Mouse (Mus musculus) left cerebral cortex, adult 8-10 months (tissue): ENCODE results near the gene Fgl2. TPM values are rescaled to one million over a fixed set of nuclear protein-coding genes. Genes with fewer than 3 reads are reported as not detected.

Source experiments
- DNase-seq, 2 experiments: peaks; one replicate each; pipeline ENCODE4 v3.0.0; 2022; ENCODE audit warnings: low spot score in 2 of 2
- total RNA-seq, 4 experiments: library from RNA; stranded (reverse); gene quantifications; 2 replicates each; pipeline ENCODE4 v1.2.4; 2022

Gene Fgl2
- total RNA-seq, 4 experiments from 2014 or later = 1.5 to 3.0 (median 2.0) TPM

DNA sequence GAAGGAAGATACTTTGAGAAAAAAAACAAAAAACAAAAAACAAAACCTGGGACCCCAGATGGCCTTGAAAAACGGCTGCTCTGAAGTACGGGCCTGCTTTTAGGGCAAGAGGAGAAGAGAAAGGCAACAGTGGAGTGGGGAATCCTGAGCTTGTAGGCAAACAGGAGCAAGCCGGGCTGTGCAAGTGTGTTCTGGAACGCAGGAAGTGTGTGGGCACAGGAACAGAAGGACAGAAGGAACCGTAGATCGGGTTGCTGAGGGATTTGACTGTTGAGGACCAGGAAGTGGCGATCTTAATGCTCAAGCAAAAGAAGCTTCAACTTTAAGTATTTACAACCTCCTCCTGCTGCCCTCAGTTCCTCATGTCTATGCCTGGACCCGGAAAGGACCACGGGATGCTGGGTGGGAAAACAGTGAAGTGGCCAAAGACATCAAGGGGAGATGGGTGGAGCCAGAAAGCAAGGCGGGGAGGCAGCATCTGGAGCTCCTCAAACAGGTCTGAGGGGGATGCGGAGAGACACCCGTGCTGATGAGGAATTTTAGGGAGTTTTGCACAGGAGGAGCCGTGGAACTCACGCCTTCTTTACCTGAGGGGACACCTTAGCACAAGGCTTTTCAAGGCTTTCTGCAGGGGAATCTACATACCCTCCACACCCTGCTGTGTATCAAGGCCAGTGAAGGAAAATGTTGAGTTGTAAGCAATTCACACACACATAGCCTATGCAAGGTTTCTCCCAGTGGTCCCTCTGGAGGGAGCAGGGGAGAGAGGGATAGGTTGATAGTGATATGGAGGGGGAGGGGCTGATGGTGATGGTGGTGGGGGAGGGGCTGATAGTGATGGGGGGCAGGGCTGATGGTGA, 11.2 kb downstream of the Fgl2 start:
- no peak for DNase-seq

DNA sequence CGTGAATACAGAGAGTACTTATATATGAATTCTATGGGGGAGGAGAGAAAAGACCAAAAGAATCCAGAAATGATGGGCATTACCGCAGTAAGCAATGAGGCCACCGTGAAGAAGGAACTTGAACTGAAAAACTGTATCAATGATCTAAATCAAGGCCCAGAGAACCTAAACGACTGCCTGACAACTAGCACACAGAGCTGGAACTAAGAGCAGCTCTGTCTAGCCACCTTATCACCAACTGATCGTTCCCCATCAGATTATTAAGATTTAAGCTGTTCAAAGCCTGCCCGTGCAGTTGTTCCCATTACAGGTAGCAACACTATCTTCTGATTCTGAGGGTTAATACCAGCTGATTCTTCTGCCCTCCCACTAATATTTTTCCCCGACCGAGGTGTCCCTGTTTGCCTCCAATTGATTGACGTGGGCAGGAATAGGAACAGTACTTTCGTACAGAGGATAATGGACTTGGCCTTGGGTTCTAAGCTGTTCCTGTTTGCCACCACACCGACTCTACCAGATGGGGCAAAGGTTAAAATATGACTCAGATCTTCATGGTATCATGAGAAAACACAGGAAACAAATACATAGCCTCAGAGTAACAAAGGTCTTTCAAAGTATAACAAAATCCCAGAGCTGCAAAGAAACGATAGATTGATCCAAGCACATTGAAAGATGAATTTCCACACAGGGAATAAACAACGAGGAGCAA, 12.0 kb downstream of the Fgl2 start:
- no peak for DNase-seq

DNA sequence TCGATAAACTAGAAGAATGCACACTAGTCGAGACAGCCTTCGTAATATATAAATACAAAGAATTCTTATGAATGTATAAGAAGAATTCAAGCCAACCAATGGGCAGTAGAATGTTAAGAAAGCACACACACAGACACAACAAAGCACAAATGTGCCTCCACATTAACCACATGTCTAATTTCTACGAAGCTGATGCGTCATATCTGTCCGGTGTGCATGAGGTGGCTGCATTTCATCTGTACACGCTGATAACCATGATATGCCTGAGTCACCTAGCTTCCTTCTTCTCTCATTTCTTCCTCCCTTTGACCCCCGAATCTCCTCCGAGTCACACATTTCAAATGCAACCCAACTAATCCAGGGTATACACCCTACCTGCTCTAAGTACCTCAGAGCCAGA, 12.5 kb downstream of the Fgl2 start:
- DNase-seq = no peak

DNA sequence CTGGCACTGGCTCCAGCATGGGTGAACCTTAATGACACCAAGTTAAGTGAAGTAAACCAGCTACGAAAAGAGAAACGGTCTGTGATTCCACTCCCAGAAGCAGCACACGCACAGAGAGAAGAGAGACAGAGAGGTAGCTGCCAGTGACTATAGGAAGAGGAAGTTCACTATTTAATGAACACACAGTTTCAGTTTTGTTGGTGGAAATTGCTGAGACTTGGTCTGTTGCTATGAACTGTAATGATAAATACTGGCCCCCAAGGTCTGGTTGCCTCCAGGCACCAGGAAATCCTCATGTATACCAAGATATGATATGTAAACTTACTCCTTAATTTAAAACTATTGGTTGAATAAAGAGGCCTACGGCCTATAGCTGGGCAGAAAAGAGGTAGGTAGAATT, 14.0 kb downstream of the Fgl2 start:
- no peak for DNase-seq

DNA sequence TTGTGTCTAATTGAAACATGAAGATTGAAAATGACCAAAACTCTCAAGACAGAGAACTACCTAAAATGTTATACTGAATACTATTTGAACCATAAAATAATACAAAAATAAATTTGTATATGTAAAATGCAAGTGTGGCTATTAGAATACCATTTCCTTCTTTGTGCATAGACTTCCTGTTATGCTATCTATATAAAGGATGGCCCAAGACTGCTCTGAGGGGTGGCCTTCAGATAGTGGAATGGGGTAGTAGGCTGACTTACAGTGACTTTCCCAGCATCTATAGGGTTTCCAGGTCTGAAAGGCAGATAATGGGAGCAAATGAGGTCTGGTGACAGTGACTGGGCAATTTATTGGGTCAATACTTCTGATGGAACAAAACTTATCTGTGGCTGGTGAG, 14.9 kb downstream of the Fgl2 start:
- no peak for DNase-seq

DNA sequence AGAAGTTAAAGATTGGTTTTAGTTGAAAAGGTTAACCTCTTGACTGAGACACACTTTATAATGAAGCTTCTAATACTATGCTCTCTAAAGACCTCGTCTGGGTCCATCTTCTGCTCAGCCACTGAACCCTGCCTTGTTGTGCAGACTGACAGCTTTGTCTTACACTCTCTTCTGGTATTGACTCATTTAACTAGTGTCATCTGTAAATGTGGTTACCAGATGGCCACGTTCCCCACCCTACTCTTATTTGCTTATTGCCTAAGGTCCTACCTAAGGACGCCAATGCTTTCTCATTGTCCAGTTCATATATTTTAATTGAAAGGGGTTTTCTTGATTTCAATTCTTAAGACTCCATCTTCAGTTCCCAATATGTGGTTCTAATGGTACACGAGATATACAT, 16.4 kb downstream of the Fgl2 start:
- no peak for DNase-seq

DNA sequence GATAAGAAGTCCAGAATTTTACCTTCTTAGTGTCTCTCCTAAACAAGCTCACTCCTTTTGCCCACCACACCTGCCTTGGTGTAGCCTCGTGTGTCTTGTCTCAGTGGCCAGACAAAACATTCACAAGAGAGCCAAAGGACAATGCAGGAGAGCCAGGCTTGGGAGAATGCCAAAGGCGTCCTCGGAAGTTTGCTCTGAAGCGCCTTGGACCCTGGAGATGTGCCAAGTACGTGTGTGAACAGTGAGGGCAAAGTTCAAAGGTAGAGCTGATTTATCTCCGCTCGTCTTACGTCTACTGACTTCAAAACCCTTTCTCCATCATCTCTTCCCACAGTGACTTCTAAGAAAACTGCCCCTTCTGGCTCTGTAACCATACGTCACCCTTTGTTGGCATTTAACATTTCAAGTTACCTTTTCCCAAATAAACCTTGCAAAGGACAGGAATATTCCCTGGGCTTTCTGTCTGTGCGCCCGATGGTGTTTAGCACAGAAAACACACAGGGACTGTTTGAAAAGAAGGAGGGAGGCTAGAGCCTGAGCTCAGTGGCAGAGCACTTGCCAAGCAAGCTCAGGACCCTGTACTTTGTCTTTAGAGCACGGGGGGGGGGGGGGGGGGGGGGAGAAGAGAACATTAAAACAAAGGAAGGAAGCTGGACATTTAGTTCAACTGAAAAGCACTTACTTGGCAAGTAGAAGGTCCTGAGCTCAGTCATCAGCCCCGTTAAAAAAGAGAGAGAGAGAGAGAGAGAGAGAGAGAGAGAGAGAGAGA, 19.4 kb downstream of the Fgl2 start:
- no peak for DNase-seq

DNA sequence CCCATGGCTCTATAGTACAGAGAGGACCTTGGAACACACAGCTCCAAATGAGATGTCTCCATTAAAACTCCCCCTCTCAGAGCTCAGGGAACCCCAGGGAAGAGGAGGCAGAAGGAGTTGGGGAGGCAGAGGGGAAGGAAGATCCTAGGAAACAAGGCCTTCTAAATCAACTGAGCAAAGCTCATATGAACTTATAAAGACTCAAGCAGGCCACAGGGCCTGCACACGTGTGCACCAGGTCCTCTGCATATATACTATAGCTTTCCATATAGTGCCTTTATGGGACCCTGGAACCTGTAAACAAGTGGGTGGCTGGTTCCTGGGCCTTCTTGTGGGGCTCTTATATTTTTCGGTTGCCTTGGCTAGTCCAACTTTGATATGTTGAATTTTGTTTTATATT, 22.1 kb downstream of the Fgl2 start:
- no peak for DNase-seq

DNA sequence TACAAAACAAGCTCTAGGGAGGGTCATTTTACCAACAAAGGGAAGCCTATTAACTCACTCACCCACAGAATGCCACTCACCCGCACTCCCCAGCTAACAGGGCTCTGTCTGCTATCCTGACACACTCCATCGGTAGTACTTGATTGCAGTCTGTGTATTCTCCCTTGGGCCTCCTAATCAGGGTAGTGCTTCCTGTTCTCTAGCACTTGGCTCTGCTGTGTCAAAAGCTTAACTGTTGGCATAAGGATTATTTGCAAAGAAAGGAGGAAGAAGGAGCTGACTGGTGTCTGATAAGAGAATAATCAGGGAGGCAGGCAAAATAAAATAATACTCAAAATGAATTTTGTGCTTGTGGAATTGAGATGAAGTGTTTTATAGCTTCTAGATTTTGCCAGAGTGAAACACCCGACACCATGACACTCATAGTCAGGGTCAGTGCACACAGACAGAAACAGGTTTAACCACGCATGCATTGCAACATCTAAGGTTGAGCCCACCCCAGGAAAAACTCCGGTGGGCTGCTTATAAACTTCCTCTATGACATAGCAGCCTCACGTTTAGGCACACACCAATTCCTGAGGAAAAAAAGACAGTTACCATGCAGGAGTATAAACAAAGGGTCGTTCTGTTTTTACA, 22.9 kb downstream of the Fgl2 start:
- no peak for DNase-seq

DNA sequence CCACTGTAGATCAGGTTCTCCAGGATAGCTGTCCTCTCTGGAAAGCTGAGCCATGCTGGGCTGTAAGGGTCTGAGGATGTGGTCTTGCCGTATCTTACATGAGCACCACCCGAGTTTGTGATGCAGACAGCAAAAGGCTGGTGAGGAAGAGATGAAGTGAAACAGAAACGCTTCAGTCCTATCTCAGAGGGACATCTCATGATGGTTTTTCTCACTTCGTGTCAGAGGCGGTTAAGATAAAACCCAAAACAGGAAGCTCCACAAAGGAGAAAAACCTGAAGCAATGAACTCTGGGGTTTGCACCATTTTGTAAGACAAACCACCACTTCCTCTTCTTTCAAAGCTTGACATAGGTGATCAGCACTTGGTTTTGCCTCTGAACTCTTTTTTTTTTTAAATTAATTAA, 38.8 kb downstream of the Fgl2 start:
- DNase-seq = no peak

DNA sequence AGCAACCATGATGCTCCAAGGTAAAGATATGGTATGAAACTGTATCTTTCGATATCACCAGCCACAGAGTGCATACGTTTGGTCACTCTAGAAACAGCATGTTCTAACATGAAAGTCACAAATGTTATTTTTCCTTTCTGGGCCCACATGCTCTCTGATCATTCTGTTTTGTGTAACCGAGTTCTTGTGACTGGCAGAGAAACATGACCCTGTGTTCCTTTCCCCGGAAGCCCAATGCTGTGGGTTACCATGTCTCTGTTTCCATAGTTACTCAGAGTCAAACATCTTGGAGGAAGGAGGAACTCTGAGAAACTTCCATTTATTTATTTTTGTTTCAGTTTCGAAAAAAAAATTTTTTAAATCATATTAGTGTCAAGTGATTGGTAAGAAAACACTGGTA, 39.6 kb downstream of the Fgl2 start:
- DNase-seq = no peak

DNA sequence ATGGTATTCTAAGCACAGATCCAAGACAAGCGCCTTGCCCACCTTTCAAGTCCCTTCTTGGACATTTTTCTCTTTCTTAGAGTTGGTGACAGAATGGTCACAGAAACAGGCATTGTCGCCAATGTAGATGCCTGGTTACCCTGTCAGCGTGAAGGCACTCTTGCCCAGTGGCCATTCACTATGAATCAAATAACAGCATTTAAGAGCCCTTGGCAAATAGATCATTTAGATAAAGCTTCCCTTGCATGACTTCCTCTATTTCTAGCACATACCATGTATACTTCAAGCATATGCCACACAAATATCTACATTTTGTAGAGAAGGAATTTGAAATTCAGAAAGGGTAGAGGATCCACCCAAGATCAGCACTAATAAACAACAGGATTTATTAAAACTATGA, 40.9 kb downstream of the Fgl2 start:
- DNase-seq = no peak

DNA sequence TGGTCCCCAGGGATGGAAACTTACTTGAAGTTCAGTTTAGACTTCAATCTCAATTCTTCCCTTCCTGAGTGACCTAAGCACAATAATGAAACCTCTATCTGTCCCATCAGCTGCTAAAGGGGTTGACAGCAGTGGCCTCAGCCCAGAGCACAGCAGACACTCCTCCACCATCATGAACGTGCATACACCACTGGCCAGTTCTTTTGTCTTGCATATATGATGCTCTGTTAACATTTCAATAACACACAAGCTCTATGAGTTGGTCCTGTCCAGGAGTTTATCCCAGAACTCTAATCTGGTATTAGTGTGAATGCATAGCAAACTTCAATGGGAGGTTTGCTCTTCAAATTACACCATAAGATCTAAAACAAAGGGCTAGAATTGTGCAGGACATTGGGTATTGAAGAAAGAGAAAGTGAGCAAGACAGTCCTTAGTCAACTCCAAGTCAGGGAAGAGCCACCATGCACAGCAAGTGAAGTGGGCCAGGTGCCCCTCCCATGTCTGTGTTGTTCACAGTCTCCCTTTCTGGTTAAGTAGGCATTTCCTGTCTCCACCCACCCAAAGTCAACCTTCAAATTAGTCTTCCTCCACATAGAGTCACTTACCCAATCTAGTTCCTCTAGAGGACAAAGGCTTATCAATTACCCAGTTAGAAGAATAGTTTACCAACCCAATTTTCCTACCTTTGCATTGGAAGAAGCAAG, 41.8 kb downstream of the Fgl2 start:
- DNase-seq = no peak

DNA sequence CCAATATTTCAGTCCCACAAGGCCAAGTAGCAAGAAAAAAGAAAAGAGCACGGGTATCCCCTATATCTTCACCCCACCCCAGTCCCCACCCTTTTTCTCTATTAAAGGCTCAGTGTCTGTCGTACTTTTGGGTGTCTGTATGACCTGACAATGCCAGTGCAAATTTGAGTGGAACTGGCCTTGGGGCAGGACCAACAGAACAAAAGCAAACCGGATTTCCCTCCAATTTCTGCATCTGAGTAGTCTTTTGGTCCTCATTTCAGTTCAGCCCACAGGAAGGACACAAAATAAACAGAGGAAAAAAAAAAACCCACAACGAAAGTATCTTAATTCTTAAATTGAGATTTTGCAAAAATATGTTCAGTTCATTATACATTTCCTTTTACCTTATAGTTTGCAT, 46.2 kb downstream of the Fgl2 start:
- no peak for DNase-seq

DNA sequence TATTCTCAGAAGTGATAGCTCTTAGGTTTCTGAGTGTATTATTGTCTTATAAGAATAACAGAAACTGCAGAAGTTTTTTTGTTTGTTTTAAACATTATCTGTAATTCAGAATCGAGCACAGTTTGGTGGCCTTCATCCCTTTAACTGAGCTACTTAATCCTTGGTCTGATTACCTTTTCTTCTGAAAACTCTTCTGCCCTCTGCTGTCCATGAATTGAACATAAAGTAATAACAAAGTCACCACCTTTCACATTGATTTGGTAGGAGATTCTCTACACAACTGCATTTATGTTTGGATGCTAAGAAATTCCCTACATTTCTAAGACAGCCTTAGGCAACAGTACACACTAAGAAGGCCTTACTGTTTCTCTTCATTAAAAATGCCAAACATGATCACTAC, 48.2 kb downstream of the Fgl2 start:
- DNase-seq = no peak

DNA sequence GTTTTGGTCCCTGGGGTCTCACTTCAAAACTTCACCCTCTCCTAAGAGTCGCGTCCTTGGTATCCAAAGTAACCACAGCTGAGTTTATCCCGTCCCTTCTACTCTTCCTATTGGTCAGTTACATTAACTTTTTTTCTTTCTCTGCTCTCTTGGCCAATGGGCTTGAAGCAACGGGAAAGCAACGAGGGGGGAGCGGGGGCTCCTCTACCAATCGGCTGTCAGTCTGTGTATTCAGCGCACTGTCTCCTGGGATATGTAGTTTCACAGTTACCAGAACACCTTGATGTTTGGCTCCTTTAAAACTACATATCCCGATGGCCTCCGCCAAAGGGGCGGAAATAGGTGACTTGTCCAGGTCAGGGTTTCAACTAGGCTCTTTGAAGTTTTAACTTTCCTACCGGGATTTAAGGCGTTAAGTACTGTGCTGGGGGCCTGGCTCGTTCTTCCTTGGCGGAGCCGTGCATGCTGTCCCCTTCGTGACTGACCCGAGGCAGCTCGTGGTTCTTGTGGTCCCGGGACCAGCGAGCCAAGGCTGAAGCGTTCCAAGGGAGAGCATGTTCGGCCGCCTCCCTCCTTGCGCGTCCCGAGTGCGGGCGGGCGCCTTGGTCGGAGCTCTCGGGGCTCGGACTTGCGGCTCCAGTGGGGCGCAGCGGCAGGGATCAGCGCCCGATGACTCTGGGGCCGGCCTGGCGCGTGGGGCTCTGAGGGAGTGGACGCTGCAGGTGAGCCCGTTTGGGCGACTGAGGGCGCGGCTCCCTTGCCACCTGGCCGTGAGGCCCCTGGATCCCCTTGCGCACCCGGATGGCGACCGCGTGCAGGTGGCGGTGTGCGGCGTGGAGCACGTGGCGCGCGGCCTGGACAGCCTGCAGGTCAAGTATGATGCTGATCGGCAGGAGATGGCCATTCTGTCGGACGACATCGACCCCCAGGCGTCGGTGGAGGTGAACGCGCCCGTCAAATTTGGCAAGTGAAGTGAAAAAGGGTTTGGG, 52.5 kb downstream of the Fgl2 start, which contains the start of the genes Ccdc146 and Fam185a:
TSS of gene Ccdc146 (minus strand) at position 64 of the 989 bp plus-strand sequence.
TSS of gene Fam185a (plus strand) at position 345 of the 989 bp plus-strand sequence.
- DNase-seq = peak; percentile 67 to 98

DNA sequence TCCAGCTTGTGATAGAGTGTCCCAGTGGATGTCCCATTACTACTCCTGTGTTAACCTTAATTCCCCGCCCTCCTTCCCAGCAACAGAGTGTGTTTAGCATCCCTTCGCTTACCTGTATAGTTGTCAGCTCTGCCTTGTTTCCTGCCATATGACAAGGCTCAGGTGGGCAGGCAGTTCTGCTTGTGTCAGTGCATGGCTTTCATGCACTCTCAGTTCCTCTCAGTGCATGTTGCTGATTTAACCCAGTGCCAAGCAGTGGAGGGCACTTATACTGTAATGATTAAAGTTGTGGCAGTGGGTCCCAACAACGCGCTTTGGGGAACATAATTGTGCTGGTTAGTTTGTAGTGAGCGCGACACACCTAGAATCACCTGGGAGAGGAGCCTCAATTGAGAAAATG, 54.2 kb downstream of the Fgl2 start:
- DNase-seq = no peak
